Comparison of ENCODE assay signal across 10 mouse cellular contexts in the genomic region with DNA sequence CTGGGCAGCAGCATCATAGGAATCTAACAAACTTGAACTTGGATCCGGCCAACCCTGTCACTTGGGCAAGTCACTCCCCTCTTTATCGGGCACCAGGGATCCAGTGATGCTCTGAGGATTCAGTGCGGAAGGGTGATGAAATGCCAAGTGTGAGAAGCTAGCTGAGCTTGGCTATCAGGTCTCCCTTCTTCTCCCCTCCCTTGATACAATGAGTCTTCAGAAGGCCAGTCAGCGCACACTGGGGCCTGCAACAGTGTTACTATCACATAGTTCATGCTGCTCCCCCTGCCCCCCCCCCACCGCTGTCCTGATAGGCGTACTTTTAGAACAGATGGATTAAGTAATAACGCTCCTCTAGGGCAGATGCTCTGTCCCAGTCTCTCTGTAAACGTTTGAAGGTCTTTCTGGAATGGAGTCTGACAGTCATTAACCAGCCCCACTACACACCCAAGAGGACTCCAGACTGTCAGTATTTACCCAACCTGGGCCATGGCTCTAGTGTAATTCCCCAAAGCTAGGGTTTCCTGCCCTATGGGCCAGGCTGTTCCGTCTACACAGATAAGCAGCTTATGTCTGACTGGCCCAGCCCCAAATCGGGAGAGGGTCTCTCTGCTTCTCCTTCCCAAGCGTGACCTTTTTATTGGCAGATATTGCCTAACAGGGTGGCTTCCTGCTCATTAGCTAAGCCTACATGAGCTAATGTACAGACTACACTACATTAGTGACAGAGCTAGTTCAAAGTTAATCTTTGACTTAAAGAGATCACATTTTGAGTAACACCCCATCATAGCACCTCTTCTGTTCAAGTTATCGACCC. TPM values are rescaled to one million over a fixed set of nuclear protein-coding genes. Genes with fewer than 3 reads are reported as not detected.
DNase-seq lines count a peak whose midpoint lies in the region; ATAC-seq and TF ChIP-seq lines count a peak whose summit lies in the region.
"Had no signal": no experiment of that assay in that cellular context is flagged by ENCODE, and none has a peak within 500 bp of the region (broad histone marks: within the 10 kb centered on the region; RNA-seq: fewer than 3 reads in every experiment).

No protein-coding gene starts in this region.

- peak; percentile 38 for ATAC-seq in forebrain, embryonic 14.5 days
- no peak for ATAC-seq in forebrain, embryonic 11.5 days (replicated peaks; ENCODE audit: low FRiP score)
- ATAC-seq in lung, embryonic 15.5 days (ENCODE audit: borderline replicate concordance, extremely low read depth, low FRiP score, low TSS enrichment): peak; percentile 43; the same call in 1 of the 2 replicates
- ATAC-seq in monocyte, adult 5-6 weeks (replicated peaks; ENCODE audit: insufficient number of reproducible peaks, low FRiP score, low TSS enrichment, poor library complexity, severe bottlenecking): no peak
- ATAC-seq: activated CD4-positive, CD25-positive, alpha-beta regulatory T cell, adult 4 months had no signal

- WGBS in forebrain, embryonic 14.5 days: 71% methylated on average over 12 of the region's 12 CpGs
- WGBS in forebrain, embryonic 11.5 days: 82% methylated on average over 12 of the region's 12 CpGs
- 48% methylated on average over 12 of the region's 12 CpGs for WGBS in lung, embryonic 15.5 days
- 27% methylated on average over 12 of the region's 12 CpGs for WGBS in liver, adult 2 months
- 29% methylated on average over 12 of the region's 12 CpGs for WGBS in small intestine, adult 2 months

- TF ChIP-seq CTCF in liver, adult 2 months (IDR thresholded peaks at IDR 0.05; ENCODE audit: low read depth, low read length): no peak
- no peak for TF ChIP-seq CTCF in small intestine, adult 2 months (IDR thresholded peaks at IDR 0.05; ENCODE audit: extremely low read depth, insufficient read length, insufficient replicate concordance, low read depth, low read length)

- DNase-seq in forebrain, embryonic 14.5 days (ENCODE audit: low spot score): peak; percentile 24
- DNase-seq in forebrain, embryonic 11.5 days (ENCODE audit: low spot score): no peak
- DNase-seq in lung, postnatal 14 days: no peak
- DNase-seq in liver, adult 2 months (ENCODE audit: extremely low read depth, low read depth, low spot score): peak; percentile 99
- DNase-seq in layer of hippocampus, adult 9-11 months: no peak
- DNase-seq: thymus, postnatal 36 days had no signal

- H3K36me3 ChIP-seq in forebrain, embryonic 14.5 days (ENCODE audit: control insufficient read depth, insufficient read depth, low read length): no peaks in the 10 kb centered on the region
- H3K36me3 ChIP-seq in forebrain, embryonic 11.5 days (ENCODE audit: control insufficient read depth, insufficient read depth, low read length): no peaks in the 10 kb centered on the region
- H3K36me3 ChIP-seq in lung, embryonic 15.5 days: no peaks in the 10 kb centered on the region
- H3K36me3 ChIP-seq in liver, adult 2 months (ENCODE audit: control insufficient read depth, insufficient read depth, low read length): no peaks in the 10 kb centered on the region
- H3K36me3 ChIP-seq in small intestine, adult 2 months (ENCODE audit: control insufficient read depth, insufficient read depth, low read length): no peaks in the 10 kb centered on the region

- H3K4me2 ChIP-seq in forebrain, embryonic 14.5 days (ENCODE audit: low read length): no peak overlapping the region
- H3K4me2 ChIP-seq in forebrain, embryonic 11.5 days (ENCODE audit: low read depth, low read length, severe bottlenecking): no peak overlapping the region
- H3K4me2 ChIP-seq in lung, embryonic 15.5 days: no peak overlapping the region

- no peak overlapping the region for H3K9ac ChIP-seq in forebrain, embryonic 14.5 days (ENCODE audit: low read length)
- H3K9ac ChIP-seq in forebrain, embryonic 11.5 days (ENCODE audit: low read length): no peak overlapping the region
- no peak overlapping the region for H3K9ac ChIP-seq in lung, embryonic 15.5 days
- H3K9ac ChIP-seq in liver, adult 2 months (ENCODE audit: low read depth, low read length): peak overlapping the region; percentile 55

- H3K4me3 ChIP-seq in forebrain, embryonic 14.5 days (ENCODE audit: low read depth, low read length): no peak overlapping the region
- H3K4me3 ChIP-seq in forebrain, embryonic 11.5 days (ENCODE audit: low read depth, low read length): no peak overlapping the region
- no peak overlapping the region for H3K4me3 ChIP-seq in lung, embryonic 15.5 days
- H3K4me3 ChIP-seq in liver, adult 2 months (ENCODE audit: insufficient read depth, low read depth, low read length): peak overlapping the region; percentile 24; the same call in 1 of the 2 replicates
- H3K4me3 ChIP-seq in small intestine, adult 2 months (ENCODE audit: low read depth, low read length): no peak overlapping the region

- H3K4me1 ChIP-seq in forebrain, embryonic 14.5 days (ENCODE audit: control insufficient read depth, insufficient read depth, low read length): no peaks in the 10 kb centered on the region; the same call in 1 of the 2 replicates
- H3K4me1 ChIP-seq in forebrain, embryonic 11.5 days (replicated peaks; ENCODE audit: control insufficient read depth, insufficient read depth, low read length): no peaks in the 10 kb centered on the region
- H3K4me1 ChIP-seq in lung, embryonic 15.5 days: peaks cover 21% of the 10 kb centered on the region
- peaks cover 11% of the 10 kb centered on the region for H3K4me1 ChIP-seq in liver, adult 2 months (ENCODE audit: control insufficient read depth, insufficient read depth, low read length)
- peaks cover 8% of the 10 kb centered on the region; the same call in 1 of the 2 replicates for H3K4me1 ChIP-seq in small intestine, adult 2 months (ENCODE audit: control insufficient read depth, insufficient read depth, insufficient read length, low read length)

- TF ChIP-seq POLR2A in liver, adult 2 months (IDR thresholded peaks at IDR 0.05; ENCODE audit: extremely low read depth, insufficient read depth, low read length): no peak
- TF ChIP-seq POLR2A in small intestine, adult 2 months (IDR thresholded peaks at IDR 0.05; ENCODE audit: low read depth, low read length): no peak

- no peak overlapping the region for H3K27ac ChIP-seq in forebrain, embryonic 14.5 days (ENCODE audit: low read depth, low read length)
- no peak overlapping the region for H3K27ac ChIP-seq in forebrain, embryonic 11.5 days (ENCODE audit: low read depth, low read length)
- 0 out of 2 replicates have a peak overlapping the region, but pooled peaks have one; percentile 48 for H3K27ac ChIP-seq in lung, embryonic 15.5 days
- peak overlapping the region; percentile 89 for H3K27ac ChIP-seq in liver, adult 2 months (replicated peaks; ENCODE audit: insufficient read depth, low read depth, low read length)
- H3K27ac ChIP-seq in small intestine, adult 2 months (ENCODE audit: insufficient read depth, low read depth, low read length): peak overlapping the region; percentile 78

- no peaks in the 10 kb centered on the region for H3K9me3 ChIP-seq in forebrain, embryonic 14.5 days (replicated peaks; ENCODE audit: control insufficient read depth, low read length)
- H3K9me3 ChIP-seq in forebrain, embryonic 11.5 days (ENCODE audit: control insufficient read depth, low read length): no peaks in the 10 kb centered on the region
- H3K9me3 ChIP-seq in lung, embryonic 15.5 days: no peaks in the 10 kb centered on the region

- H3K27me3 ChIP-seq in forebrain, embryonic 14.5 days (replicated peaks; ENCODE audit: control insufficient read depth, insufficient read depth, low read length): no peaks in the 10 kb centered on the region
- H3K27me3 ChIP-seq in forebrain, embryonic 11.5 days (ENCODE audit: control insufficient read depth, insufficient read depth, low read length): no peaks in the 10 kb centered on the region
- no peaks in the 10 kb centered on the region for H3K27me3 ChIP-seq in lung, embryonic 15.5 days
- no peaks in the 10 kb centered on the region for H3K27me3 ChIP-seq in liver, adult 2 months (ENCODE audit: control insufficient read depth, insufficient read depth, low read length)
- H3K27me3 ChIP-seq in small intestine, adult 2 months (ENCODE audit: control insufficient read depth, insufficient read depth, low read length): no peaks in the 10 kb centered on the region

- no peaks in the 10 kb centered on the region for H3K79me2 ChIP-seq in liver, adult 2 months (ENCODE audit: control insufficient read depth, insufficient read depth, low read length)

RNA-seq across cellular contexts. Expression of a gene that starts 35.8 kb away (rescaled TPM):
- polyA plus RNA-seq in forebrain, embryonic 14.5 days (2014; fragmentation: Nextera tagmentation; extraction: Ambion mirVana): 24.0 and 36.6 TPM in 2 replicates
- 27.7 and 27.9 TPM in 2 replicates for polyA plus RNA-seq in forebrain, embryonic 11.5 days (2014; fragmentation: Nextera tagmentation; extraction: Ambion mirVana)
- polyA plus RNA-seq in lung, embryonic 15.5 days (2015; fragmentation: Nextera tagmentation; extraction: Ambion mirVana): 9.1 and 10.7 TPM in 2 replicates
- 0.54 and 0.74 TPM in 2 replicates for total RNA-seq in liver, adult 2 months (2014; rRNA removed)
- polyA plus RNA-seq in liver, adult 2 months (2012; rRNA removed): 0.02 and 0.05 TPM in 2 replicates
- 0.09 and 0.53 TPM in 2 replicates for polyA plus RNA-seq in small intestine, adult 2 months (2012; rRNA removed)
- 0.19 to 2.6 TPM (median 1.7 TPM) in 3 replicates for total RNA-seq in monocyte, adult 5-6 weeks (2017)

Comparison
In these comparisons a context has a peak if more than half of its experiments do, and no peak if none do; other contexts are left out.
1. ATAC-seq: peak in forebrain, embryonic 14.5 days (single experiment) and lung, embryonic 15.5 days (single experiment); none in forebrain, embryonic 11.5 days (single experiment) and monocyte, adult 5-6 weeks (single experiment).
2. DNase-seq: peak in forebrain, embryonic 14.5 days (single experiment) and liver, adult 2 months (single experiment); none in forebrain, embryonic 11.5 days (single experiment), lung, postnatal 14 days (single experiment) and layer of hippocampus, adult 9-11 months (single experiment).
3. H3K27ac ChIP-seq: peak in lung, embryonic 15.5 days (single experiment), liver, adult 2 months (single experiment) and small intestine, adult 2 months (single experiment); none in forebrain, embryonic 14.5 days (single experiment) and forebrain, embryonic 11.5 days (single experiment).